In the genomic region with DNA sequence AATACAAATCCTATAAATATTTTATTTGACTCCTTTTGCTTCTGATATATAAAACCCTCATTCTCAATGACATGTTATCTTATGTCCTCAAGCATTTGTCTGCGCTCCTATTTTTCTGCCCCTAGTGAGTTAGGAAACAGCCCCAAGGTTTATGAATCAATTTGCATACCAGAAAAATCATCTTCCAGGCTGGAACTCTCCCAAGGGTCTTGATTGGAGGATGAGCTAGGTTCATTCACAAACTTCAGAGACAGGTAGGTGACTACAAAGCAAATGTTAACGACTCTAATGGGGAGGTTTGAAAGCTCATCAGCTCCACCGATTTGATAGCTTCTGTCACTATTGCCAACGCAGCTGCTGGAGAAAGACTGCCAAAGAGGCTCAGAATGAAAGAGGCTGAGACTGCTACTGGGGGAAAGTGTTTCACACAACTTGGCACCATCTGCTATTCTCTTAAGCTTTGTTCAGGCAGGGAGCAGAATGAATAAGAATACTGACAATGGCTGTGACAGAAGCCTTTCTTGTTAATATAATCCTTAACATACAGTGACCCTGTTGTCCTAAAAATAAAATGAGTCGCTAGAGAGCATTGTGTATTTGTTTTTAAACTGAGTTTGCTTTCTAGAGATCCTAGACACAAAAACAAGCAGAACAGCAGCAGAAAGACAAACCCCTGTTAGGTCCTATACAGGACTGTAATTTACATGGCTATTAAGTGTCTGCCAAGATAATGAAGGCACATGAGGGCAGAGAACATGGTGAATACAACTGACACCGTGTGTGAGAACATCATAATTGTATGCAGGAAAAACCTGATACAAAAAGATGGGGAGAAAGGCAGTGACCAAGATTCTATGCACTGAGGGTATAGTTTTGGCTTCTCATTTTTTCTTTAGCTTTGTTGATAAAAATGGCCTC, we compare ENCODE assay signal across 11 mouse cellular contexts.
A peak's percentile ranks its signal among the peaks of the same experiment; 100 is the strongest.
DNase-seq lines count a peak whose midpoint lies in the region; ATAC-seq and TF ChIP-seq lines count a peak whose summit lies in the region.
"Had no signal": no experiment of that assay in that cellular context is flagged by ENCODE, and none has a peak within 500 bp of the region (broad histone marks: within the 10 kb centered on the region; RNA-seq: fewer than 3 reads in every experiment).

No protein-coding gene starts in this region.

- no peaks in the 10 kb centered on the region for H3K9me3 ChIP-seq in midbrain, embryonic 14.5 days (ENCODE audit: control insufficient read depth, low read length)
- H3K9me3 ChIP-seq in stomach, postnatal 0 days (ENCODE audit: control insufficient read depth, low read length): no peaks in the 10 kb centered on the region
- H3K9me3 ChIP-seq in liver, embryonic 12.5 days (replicated peaks): no peaks in the 10 kb centered on the region
- H3K9me3 ChIP-seq: G1E; heart, embryonic 10.5 days; limb, embryonic 12.5 days had no signal

- no peak for TF ChIP-seq EP300 in stomach, postnatal 0 days (optimal IDR thresholded peaks at IDR 0.05)

- H3K27ac ChIP-seq in layer of hippocampus, adult 2 months: no peak overlapping the region
- H3K27ac ChIP-seq in midbrain, embryonic 14.5 days (replicated peaks; ENCODE audit: low read depth, low read length): no peak overlapping the region
- no peak overlapping the region for H3K27ac ChIP-seq in stomach, postnatal 0 days (replicated peaks)
- H3K27ac ChIP-seq in liver, embryonic 12.5 days: no peak overlapping the region
- H3K27ac ChIP-seq: heart, embryonic 10.5 days; limb, embryonic 12.5 days had no signal

- WGBS in midbrain, embryonic 14.5 days: 12% methylated on average over 6 of the region's 6 CpGs
- WGBS in stomach, postnatal 0 days: 67% methylated on average over 6 of the region's 6 CpGs
- WGBS in liver, embryonic 12.5 days (ENCODE audit: insufficient replicate concordance): 59% methylated on average over 6 of the region's 6 CpGs

- no peak overlapping the region for H3K4me2 ChIP-seq in midbrain, embryonic 14.5 days (ENCODE audit: low read length)
- H3K4me2 ChIP-seq in stomach, postnatal 0 days (replicated peaks; ENCODE audit: low read depth): no peak overlapping the region
- H3K4me2 ChIP-seq in liver, embryonic 12.5 days: no peak overlapping the region
- H3K4me2 ChIP-seq: limb, embryonic 12.5 days had no signal

- no peak overlapping the region for H3K4me3 ChIP-seq in layer of hippocampus, adult 2 months
- H3K4me3 ChIP-seq in midbrain, embryonic 14.5 days (replicated peaks; ENCODE audit: low read depth, low read length): no peak overlapping the region
- no peak overlapping the region for H3K4me3 ChIP-seq in stomach, postnatal 0 days (ENCODE audit: low read depth, low read length)
- no peak overlapping the region for H3K4me3 ChIP-seq in liver, embryonic 12.5 days
- H3K4me3 ChIP-seq: heart, embryonic 10.5 days; limb, embryonic 12.5 days had no signal

- H3K9ac ChIP-seq in midbrain, embryonic 14.5 days (replicated peaks; ENCODE audit: low read length): no peak overlapping the region
- no peak overlapping the region for H3K9ac ChIP-seq in stomach, postnatal 0 days (ENCODE audit: low read length)
- H3K9ac ChIP-seq in liver, embryonic 12.5 days: no peak overlapping the region
- H3K9ac ChIP-seq: limb, embryonic 12.5 days had no signal

- H3K4me1 ChIP-seq in midbrain, embryonic 14.5 days (ENCODE audit: control insufficient read depth, insufficient read depth, low read length): peaks cover 3% of the 10 kb centered on the region; the same call in 1 of the 2 replicates
- no peaks in the 10 kb centered on the region for H3K4me1 ChIP-seq in stomach, postnatal 0 days (replicated peaks; ENCODE audit: control insufficient read depth, insufficient read depth)
- no peaks in the 10 kb centered on the region for H3K4me1 ChIP-seq in liver, embryonic 12.5 days
- H3K4me1 ChIP-seq: heart, embryonic 10.5 days; limb, embryonic 12.5 days had no signal

- H3K36me3 ChIP-seq in midbrain, embryonic 14.5 days (ENCODE audit: control insufficient read depth, insufficient read depth, low read length): no peaks in the 10 kb centered on the region
- H3K36me3 ChIP-seq in stomach, postnatal 0 days (ENCODE audit: control insufficient read depth, insufficient read depth, low read length): no peaks in the 10 kb centered on the region
- H3K36me3 ChIP-seq in liver, embryonic 12.5 days: no peaks in the 10 kb centered on the region
- H3K36me3 ChIP-seq: G1E; heart, embryonic 10.5 days; limb, embryonic 12.5 days had no signal

- TF ChIP-seq CTCF in layer of hippocampus, adult 2 months (conservative IDR thresholded peaks at IDR 0.05): no peak
- no peak for TF ChIP-seq CTCF in stomach, postnatal 0 days (IDR thresholded peaks at IDR 0.05; ENCODE audit: low read depth)

- no peaks in the 10 kb centered on the region for H3K27me3 ChIP-seq in midbrain, embryonic 14.5 days (ENCODE audit: control insufficient read depth, insufficient read depth, low read length)
- no peaks in the 10 kb centered on the region for H3K27me3 ChIP-seq in stomach, postnatal 0 days (ENCODE audit: control insufficient read depth, insufficient read depth, low read length)
- no peaks in the 10 kb centered on the region for H3K27me3 ChIP-seq in liver, embryonic 12.5 days (replicated peaks)
- H3K27me3 ChIP-seq: limb, embryonic 12.5 days had no signal

- peak; percentile 4 for DNase-seq in ES-CJ7 (ENCODE audit: low read depth, low spot score)
- peak; percentile 20 for DNase-seq in embryo, embryonic 11 days
- peak; percentile 30 to 73 for DNase-seq in layer of hippocampus, adult 2 months (ENCODE audit: low spot score in 2 of 2)
- peak; percentile 79 for DNase-seq in midbrain, embryonic 14.5 days
- no peak for DNase-seq in kidney, postnatal 14 days
- no peak for DNase-seq in stomach, postnatal 0 days (ENCODE audit: low spot score)
- no peak for DNase-seq in urinary bladder, adult 18-20 months (ENCODE audit: low spot score in 2 of 2)

- ATAC-seq in midbrain, embryonic 14.5 days (ENCODE audit: low FRiP score, low TSS enrichment): peak; percentile 90
- ATAC-seq in stomach, postnatal 0 days (ENCODE audit: low FRiP score, low TSS enrichment): no peak
- no peak for ATAC-seq in liver, embryonic 12.5 days

Comparison
In these comparisons a context has a peak if more than half of its experiments do, and no peak if none do; other contexts are left out.
1. DNase-seq: peak in ES-CJ7 (single experiment), embryo, embryonic 11 days (single experiment), layer of hippocampus, adult 2 months (2 of 2) and midbrain, embryonic 14.5 days (single experiment); none in kidney, postnatal 14 days (single experiment), stomach, postnatal 0 days (single experiment) and urinary bladder, adult 18-20 months (0 of 2).